Mouse (Mus musculus): ENCODE measurements around the gene Tas2r129. TPM values are rescaled to one million over a fixed set of nuclear protein-coding genes. Genes with fewer than 3 reads are reported as not detected.
"Not testable (repeated sequence)": the region's sequence is repeated elsewhere in the genome, so short reads cannot be mapped to it uniquely, and the experiment has no call there.

The Tas2r129 gene
- polyA plus RNA-seq (2014; fragmentation: Nextera tagmentation; extraction: Ambion mirVana), result not detected in 2 replicates

- Histone ChIP-seq H3K27ac (ENCODE audit: low read depth, low read length) (no peak within 1 kb of the TSS), H3K36me3 (ENCODE audit: control insufficient read depth, insufficient read depth, low read length) (no peaks in the 10 kb centered on the region), H3K9ac (ENCODE audit: low read depth, low read length) (no peak within 1 kb of the TSS), H3K9me3 (ENCODE audit: control insufficient read depth, low read length) (no peaks in the 10 kb centered on the region), H3K4me1 (replicated peaks; ENCODE audit: control insufficient read depth, insufficient read depth, low read length) (no peaks in the 10 kb centered on the region), H3K4me3 (ENCODE audit: low read depth, low read length) (no peak within 1 kb of the TSS), H3K27me3 (ENCODE audit: control insufficient read depth, insufficient read depth, low read length) (no peaks in the 10 kb centered on the region), H3K4me2 (replicated peaks; ENCODE audit: low read depth, low read length) (no peak within 1 kb of the TSS)
- DNase-seq (ENCODE audit: low spot score) (no peak), ATAC-seq (ENCODE audit: low FRiP score) (no peak)
- WGBS, result 88% methylated on average over 2 of the region's 2 CpGs
These were observed at the start of gene Tas2r129 for GRCm38 (mm10) chr6:132950802-132951201. Gene Tas2r129 (plus strand): TSS chr6:132951102.

GRCm38 (mm10) chr6:132909351-132909750, 41.6 kb upstream of the Tas2r129 start, which contains the start of gene Tas2r125:
Gene Tas2r125 (plus strand): TSS chr6:132909651.
- Histone ChIP-seq H3K9ac (ENCODE audit: low read depth, low read length) (no peak within 1 kb of the TSS), H3K4me1 (replicated peaks; ENCODE audit: control insufficient read depth, insufficient read depth, low read length) (no peaks in the 10 kb centered on the region), H3K4me2 (replicated peaks; ENCODE audit: low read depth, low read length) (no peak within 1 kb of the TSS), H3K27me3 (ENCODE audit: control insufficient read depth, insufficient read depth, low read length) (no peaks in the 10 kb centered on the region), H3K4me3 (ENCODE audit: low read depth, low read length) (no peak within 1 kb of the TSS), H3K36me3 (ENCODE audit: control insufficient read depth, insufficient read depth, low read length) (no peaks in the 10 kb centered on the region), H3K27ac (ENCODE audit: low read depth, low read length) (no peak within 1 kb of the TSS), H3K9me3 (ENCODE audit: control insufficient read depth, low read length) (no peaks in the 10 kb centered on the region)
- DNase-seq (ENCODE audit: low spot score) (no peak), ATAC-seq (ENCODE audit: low FRiP score) (no peak)
- WGBS, result 90% methylated on average over 3 of the region's 3 CpGs

DNA sequence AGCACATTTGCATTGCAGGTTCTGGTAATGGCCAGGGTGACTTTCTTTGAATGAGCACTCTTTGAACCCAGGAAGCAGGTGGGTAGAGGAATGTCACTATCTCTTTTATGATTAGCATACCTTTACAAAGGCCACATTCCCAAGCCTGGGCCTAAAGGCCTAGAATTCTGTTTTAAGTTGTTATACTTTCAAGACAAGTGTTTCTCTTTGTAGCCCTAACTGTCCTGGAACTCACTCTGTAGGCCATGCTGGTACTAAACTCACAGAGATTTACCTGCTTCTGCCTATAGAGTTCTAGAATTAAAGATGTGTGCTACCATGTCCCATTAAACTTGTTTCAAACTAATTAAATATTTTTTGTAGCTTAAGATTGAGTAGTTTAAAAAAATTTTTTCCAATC, 9.5 kb upstream of the Tas2r129 start:
- H3K4me2 ChIP-seq (replicated peaks; ENCODE audit: low read depth, low read length); H3K36me3 ChIP-seq (ENCODE audit: control insufficient read depth, insufficient read depth, low read length); ATAC-seq (ENCODE audit: low FRiP score); DNase-seq (ENCODE audit: low spot score); H3K4me3 ChIP-seq (ENCODE audit: low read depth, low read length); H3K9me3 ChIP-seq (ENCODE audit: control insufficient read depth, low read length); H3K4me1 ChIP-seq (replicated peaks; ENCODE audit: control insufficient read depth, insufficient read depth, low read length); H3K27me3 ChIP-seq (ENCODE audit: control insufficient read depth, insufficient read depth, low read length); H3K9ac ChIP-seq (ENCODE audit: low read depth, low read length); H3K27ac ChIP-seq (ENCODE audit: low read depth, low read length): not testable (repeated sequence)

DNA sequence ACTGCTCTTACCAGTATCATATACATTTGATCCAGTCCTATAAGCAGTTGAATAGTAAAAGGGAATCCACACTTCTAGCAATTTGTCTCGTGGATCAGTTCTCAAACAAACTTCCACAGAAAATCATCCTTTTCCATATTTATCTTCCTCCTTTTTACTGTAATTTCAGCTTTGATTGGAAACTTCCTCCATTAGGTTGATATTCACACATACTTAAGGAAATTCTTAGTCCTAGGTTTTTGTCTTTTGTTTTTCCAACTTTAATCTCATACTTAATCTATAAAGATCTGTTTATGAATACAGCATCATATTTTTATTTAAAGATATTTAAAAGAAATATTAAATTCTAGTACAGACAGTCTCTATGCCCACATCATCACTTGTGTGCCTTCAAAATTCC, 6.9 kb downstream of the Tas2r129 start, which contains the start of gene Tas2r131:
Tas2r131 (minus strand) TSS at position 101 of the 400 bp plus-strand sequence.
- no peak within 1 kb of the TSS for H3K9ac ChIP-seq (ENCODE audit: low read depth, low read length)
- DNase-seq (ENCODE audit: low spot score) (no peak), ATAC-seq (ENCODE audit: low FRiP score) (no peak)
- H3K27ac ChIP-seq (ENCODE audit: low read depth, low read length), result no peak within 1 kb of the TSS
- no peaks in the 10 kb centered on the region for H3K36me3 ChIP-seq (ENCODE audit: control insufficient read depth, insufficient read depth, low read length)
- H3K27me3 ChIP-seq (ENCODE audit: control insufficient read depth, insufficient read depth, low read length), result no peaks in the 10 kb centered on the region
- H3K9me3 ChIP-seq (ENCODE audit: control insufficient read depth, low read length), result no peaks in the 10 kb centered on the region
- 89% methylated on average over 1 of the region's 1 CpGs for WGBS
- no peaks in the 10 kb centered on the region for H3K4me1 ChIP-seq (replicated peaks; ENCODE audit: control insufficient read depth, insufficient read depth, low read length)
- H3K4me2 ChIP-seq (replicated peaks; ENCODE audit: low read depth, low read length), result no peak within 1 kb of the TSS
- no peak within 1 kb of the TSS for H3K4me3 ChIP-seq (ENCODE audit: low read depth, low read length)

DNA sequence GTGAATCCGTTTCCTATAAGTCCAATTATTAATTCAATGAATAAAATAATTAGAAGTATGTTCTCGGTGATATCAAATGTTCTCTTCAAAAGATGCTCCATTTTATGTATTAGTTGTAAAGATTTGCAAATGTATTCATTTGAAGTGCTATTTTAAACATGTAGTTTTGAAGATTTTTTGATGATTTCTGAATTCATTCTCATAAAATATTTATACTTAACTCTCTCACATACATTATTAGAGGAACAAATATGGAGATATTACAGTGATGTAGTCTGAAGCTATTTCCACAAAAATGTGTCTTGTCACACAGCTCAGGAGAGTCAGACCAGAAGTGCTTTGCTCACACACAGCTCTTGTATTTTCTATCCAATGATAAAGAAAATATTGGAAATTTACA, 30.0 kb downstream of the Tas2r129 start, which contains the start of gene Tas2r109:
Tas2r109 (minus strand) TSS at position 101 of the 400 bp plus-strand sequence.
- no peak within 1 kb of the TSS for H3K9ac ChIP-seq (ENCODE audit: low read depth, low read length)
- 84% methylated on average over 2 of the region's 2 CpGs for WGBS
- H3K4me2 ChIP-seq (replicated peaks; ENCODE audit: low read depth, low read length), result no peak within 1 kb of the TSS
- DNase-seq (ENCODE audit: low spot score), result no peak
- no peak for ATAC-seq (ENCODE audit: low FRiP score)
- no peaks in the 10 kb centered on the region for H3K9me3 ChIP-seq (ENCODE audit: control insufficient read depth, low read length)
- no peak within 1 kb of the TSS for H3K4me3 ChIP-seq (ENCODE audit: low read depth, low read length)
- no peaks in the 10 kb centered on the region for H3K36me3 ChIP-seq (ENCODE audit: control insufficient read depth, insufficient read depth, low read length)
- no peaks in the 10 kb centered on the region for H3K4me1 ChIP-seq (replicated peaks; ENCODE audit: control insufficient read depth, insufficient read depth, low read length)
- no peaks in the 10 kb centered on the region for H3K27me3 ChIP-seq (ENCODE audit: control insufficient read depth, insufficient read depth, low read length)
- H3K27ac ChIP-seq (ENCODE audit: low read depth, low read length), result no peak within 1 kb of the TSS

Other genes starting within 250 kb of the Tas2r129 start
- not detected in 2 replicates for gene Tas2r122, start 239.2 kb upstream of the Tas2r129 start, polyA plus RNA-seq (2014; fragmentation: Nextera tagmentation; extraction: Ambion mirVana)
- gene Tas2r115, start 213.1 kb upstream of the Tas2r129 start, polyA plus RNA-seq (2014; fragmentation: Nextera tagmentation; extraction: Ambion mirVana), result not detected in 2 replicates
- not detected in 2 replicates for gene Tas2r124, start 196.4 kb upstream of the Tas2r129 start, polyA plus RNA-seq (2014; fragmentation: Nextera tagmentation; extraction: Ambion mirVana)
- not detected in 2 replicates for gene Tas2r102, start 189.0 kb upstream of the Tas2r129 start, polyA plus RNA-seq (2014; fragmentation: Nextera tagmentation; extraction: Ambion mirVana)
- gene Tas2r136, start 172.9 kb upstream of the Tas2r129 start, polyA plus RNA-seq (2014; fragmentation: Nextera tagmentation; extraction: Ambion mirVana), result not detected in 2 replicates
- not detected in 2 replicates for gene Tas2r117, start 148.3 kb upstream of the Tas2r129 start, polyA plus RNA-seq (2014; fragmentation: Nextera tagmentation; extraction: Ambion mirVana)
- gene Tas2r123, start 104.0 kb upstream of the Tas2r129 start, polyA plus RNA-seq (2014; fragmentation: Nextera tagmentation; extraction: Ambion mirVana), result not detected in 2 replicates
- gene Tas2r116, start 95.7 kb upstream of the Tas2r129 start, polyA plus RNA-seq (2014; fragmentation: Nextera tagmentation; extraction: Ambion mirVana), result not detected in 2 replicates
- not detected in 2 replicates for gene Tas2r110, start 83.1 kb upstream of the Tas2r129 start, polyA plus RNA-seq (2014; fragmentation: Nextera tagmentation; extraction: Ambion mirVana)
- not detected in 2 replicates for gene Tas2r113, start 58.1 kb upstream of the Tas2r129 start, polyA plus RNA-seq (2014; fragmentation: Nextera tagmentation; extraction: Ambion mirVana)
- not detected in 2 replicates for gene Tas2r125, start 41.5 kb upstream of the Tas2r129 start, polyA plus RNA-seq (2014; fragmentation: Nextera tagmentation; extraction: Ambion mirVana)
- gene Tas2r131, start 6.8 kb downstream of the Tas2r129 start, polyA plus RNA-seq (2014; fragmentation: Nextera tagmentation; extraction: Ambion mirVana), result not detected in 2 replicates
- gene Tas2r109, start 29.9 kb downstream of the Tas2r129 start, polyA plus RNA-seq (2014; fragmentation: Nextera tagmentation; extraction: Ambion mirVana), result not detected in 2 replicates
- not detected in 2 replicates for gene Tas2r103, start 86.0 kb downstream of the Tas2r129 start, polyA plus RNA-seq (2014; fragmentation: Nextera tagmentation; extraction: Ambion mirVana)
- gene Tas2r140, start 104.7 kb downstream of the Tas2r129 start, polyA plus RNA-seq (2014; fragmentation: Nextera tagmentation; extraction: Ambion mirVana), result not detected in 2 replicates
- 77.3 and 92.5 TPM in 2 replicates for gene Smim10l1, start 153.8 kb downstream of the Tas2r129 start, polyA plus RNA-seq (2014; fragmentation: Nextera tagmentation; extraction: Ambion mirVana)

All from hindbrain, embryonic 11.5 days (tissue).